Mouse (Mus musculus): ENCODE results near the gene Grik4.

DNA sequence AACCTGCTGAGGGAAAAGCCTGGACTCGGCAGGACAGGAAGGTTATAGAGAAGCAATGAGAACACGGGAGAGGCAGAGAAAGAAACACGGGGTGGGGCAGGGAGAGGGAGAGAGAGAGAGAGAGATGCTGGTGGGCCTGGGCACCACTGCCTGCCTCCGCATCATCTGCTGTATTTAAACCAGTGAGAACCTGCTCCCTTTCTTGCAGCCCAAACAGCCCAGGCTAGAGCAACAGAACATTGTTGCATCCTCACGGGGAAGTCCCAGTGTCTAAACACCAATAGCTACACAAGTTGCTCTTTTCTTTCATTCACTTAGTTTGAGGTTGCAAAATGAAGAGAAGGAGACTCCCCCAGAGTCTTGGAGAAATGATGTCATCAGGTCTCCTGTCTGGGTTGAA lies 258.2 kb downstream of the Grik4 start:
- TF ChIP-seq CTCF (IDR thresholded peaks at IDR 0.05; ENCODE audit: low read depth) = no peak
- no peak for TF ChIP-seq EP300 (optimal IDR thresholded peaks at IDR 0.05)

Data from stomach, postnatal 0 days (tissue).